Mouse (Mus musculus) myocyte (in vitro differentiated cells): ENCODE measurements around the gene Esrrb.

ENCODE experiments used
- CEBPB ChIP-seq: IDR thresholded peaks from 2 replicates; pipeline ENCODE4 v1.6.1; 2011; ENCODE audit warnings: mild to moderate bottlenecking, moderate library complexity; ENCODE audit not compliant: poor library complexity, insufficient read depth, severe bottlenecking
- POLR2A ChIP-seq: IDR thresholded peaks from one replicate; pipeline ENCODE4 v1.6.1; 2011; ENCODE audit warnings: low read depth, mild to moderate bottlenecking, control low read depth, moderate library complexity; ENCODE audit not compliant: insufficient read length
- POLR2AphosphoS2 ChIP-seq: IDR thresholded peaks from one replicate; pipeline ENCODE4 v1.6.1; 2011; ENCODE audit warnings: low read depth, control low read depth; ENCODE audit not compliant: insufficient read length
- TCF12 ChIP-seq: IDR thresholded peaks from one replicate; pipeline ENCODE4 v1.6.1; 2011; ENCODE audit warnings: mild to moderate bottlenecking, control low read depth; ENCODE audit not compliant: poor library complexity, insufficient read depth, severe bottlenecking
- USF1 ChIP-seq: IDR thresholded peaks from one replicate; pipeline ENCODE4 v1.6.1; 2011; ENCODE audit warnings: low read depth, mild to moderate bottlenecking, control low read depth, moderate library complexity

DNA sequence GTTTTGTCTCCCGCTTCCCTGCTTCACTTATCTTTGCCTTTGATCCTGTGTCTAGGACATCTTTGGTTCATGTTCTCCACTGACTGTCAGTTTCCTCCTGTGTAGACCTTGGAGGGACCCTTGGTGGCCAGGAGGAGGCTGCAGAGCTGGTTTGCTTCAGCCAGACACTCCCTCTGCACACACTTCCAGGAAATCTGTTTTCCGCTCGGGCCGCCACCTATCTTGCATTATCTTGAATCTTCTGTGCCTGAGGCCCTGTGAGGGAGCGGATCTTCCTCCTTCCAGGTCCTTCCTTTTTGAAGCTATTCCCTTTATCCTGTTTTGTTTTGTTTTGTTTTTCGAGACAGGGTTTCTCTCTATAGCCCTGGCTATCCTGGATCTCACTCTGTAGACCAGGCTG is 121.1 kb downstream of the Esrrb start:
- TF ChIP-seq USF1 (no peak), POLR2A (no peak), POLR2AphosphoS2 (no peak), TCF12 (no peak), CEBPB (no peak)
